Mouse (Mus musculus) liver, postnatal 0 days (tissue): Measurements from ENCODE around the gene Ice1.

ENCODE experiments used
- CTCF ChIP-seq: sonication (generic); IDR thresholded peaks from 2 replicates; pipeline ENCODE4 v1.5.1; 2016; ENCODE audit warnings: antibody characterized with exemption, low read depth
- EP300 ChIP-seq: IDR thresholded peaks from 2 replicates; pipeline ENCODE4 v1.6.1; 2016; ENCODE audit warnings: antibody characterized with exemption, low read depth, mild to moderate bottlenecking

GRCm38 (mm10) chr13:70601566-70601965 is 35.9 kb downstream of the Ice1 start:
- no peak for TF ChIP-seq CTCF
- no peak for TF ChIP-seq EP300
